Mouse (Mus musculus) C2C12 (cell line): Measurements from ENCODE around the gene Oxnad1.

Experiments
- CEBPB ChIP-seq: IDR thresholded peaks from one replicate; pipeline ENCODE4 v1.6.1; 2011; ENCODE audit warnings: low read depth, mild to moderate bottlenecking, control low read depth, moderate library complexity
- CTCF ChIP-seq: IDR thresholded peaks from one replicate; pipeline ENCODE4 v1.5.1; 2011; ENCODE audit not compliant: control insufficient read depth, insufficient read depth, insufficient read length
- MAX ChIP-seq: IDR thresholded peaks from one replicate; pipeline ENCODE4 v1.6.1; 2011; ENCODE audit warnings: mild to moderate bottlenecking, control low read depth
- MYOD1 ChIP-seq: IDR thresholded peaks from one replicate; pipeline ENCODE4 v1.6.1; 2011; ENCODE audit warnings: low read depth; ENCODE audit not compliant: control insufficient read depth, insufficient read length
- MYOG ChIP-seq: IDR thresholded peaks from one replicate; pipeline ENCODE4 v1.6.1; 2011; ENCODE audit not compliant: control insufficient read depth, insufficient read length; ENCODE audit errors: extremely low read depth
- USF1 ChIP-seq: IDR thresholded peaks from one replicate; pipeline ENCODE4 v1.6.1; 2011; ENCODE audit warnings: low read depth, mild to moderate bottlenecking, control low read depth, moderate library complexity

GRCm38 (mm10) chr14:32093018-32093417 lies 7.8 kb downstream of the Oxnad1 start:
- no peak for TF ChIP-seq CTCF
- TF ChIP-seq MYOG = no peak
- no peak for TF ChIP-seq USF1
- TF ChIP-seq CEBPB = no peak
- TF ChIP-seq MYOD1 = no peak
- TF ChIP-seq MAX = no peak
